Mouse (Mus musculus) kidney, postnatal 0 days (tissue): ENCODE measurements around the gene Sept9. TPM values are rescaled to one million over a fixed set of nuclear protein-coding genes. Genes with fewer than 3 reads are reported as not detected.
"Not testable (repeated sequence)": the region's sequence is repeated elsewhere in the genome, so short reads cannot be mapped to it uniquely, and the experiment has no call there.

Source experiments
- ATAC-seq: fragments of 200-750 bp; cut with Nextera tagmentation; replicated peaks from 2 replicates; pipeline ENCODE4 v1.8.0; 2017; ENCODE audit warnings: low read depth, moderate number of reproducible peaks, moderate TSS enrichment, moderate library complexity; ENCODE audit not compliant: low FRiP score
- DNase-seq: peaks from one replicate; pipeline ENCODE4 v3.0.0-alpha.2; 2016; ENCODE audit warnings: low spot score
- H3K27ac ChIP-seq: fragments of 300-500 bp; sonication (generic); 2 replicates; pipeline ENCODE4 v1.5.1; 2014; ENCODE audit warnings: mild to moderate bottlenecking
- H3K27me3 ChIP-seq: fragments of 300-500 bp; sonication (generic); 2 replicates; pipeline ENCODE4 v1.6.1; 2014; ENCODE audit warnings: low read length, mixed read lengths; ENCODE audit not compliant: insufficient read depth
- H3K36me3 ChIP-seq: fragments of 300-500 bp; sonication (generic); 2 replicates; pipeline ENCODE4 v1.6.1; 2014; ENCODE audit warnings: low read length, mixed read lengths; ENCODE audit not compliant: insufficient read depth
- H3K4me1 ChIP-seq: fragments of 300-500 bp; sonication (generic); replicated peaks from 2 replicates; pipeline ENCODE4 v1.6.1; 2014; ENCODE audit warnings: antibody characterized with exemption, low read length, mixed read lengths; ENCODE audit not compliant: insufficient read depth
- H3K4me2 ChIP-seq: fragments of 300-500 bp; sonication (generic); 2 replicates; pipeline ENCODE4 v1.6.1; 2014; ENCODE audit warnings: mild to moderate bottlenecking, low read length, moderate library complexity, mixed read lengths
- H3K4me3 ChIP-seq: fragments of 300-500 bp; sonication (generic); replicated peaks from 2 replicates; pipeline ENCODE4 v1.5.1; 2014; ENCODE audit warnings: low read depth, low read length
- H3K9ac ChIP-seq: fragments of 300-500 bp; sonication (generic); 2 replicates; pipeline ENCODE4 v1.6.1; 2014; ENCODE audit warnings: low read depth, low read length
- H3K9me3 ChIP-seq: fragments of 300-500 bp; sonication (generic); replicated peaks from 2 replicates; pipeline ENCODE4 v1.6.1; 2016; ENCODE audit warnings: low read length, inconsistent platforms, mixed read lengths
- CTCF ChIP-seq: IDR thresholded peaks from 2 replicates; pipeline ENCODE4 v1.5.1; 2016; ENCODE audit warnings: antibody characterized with exemption, low read depth, mild to moderate bottlenecking, moderate library complexity
- WGBS: fragments of 180-500 bp; shearing (Covaris S2); extraction: QIAGEN DNeasy Blood & Tissue Kit; methylation state at CpG from one replicate; pipeline ENCODE4 v1.1.7; 2014; 5-methylcytosine and 5-hydroxymethylcytosine counted together
- polyA plus RNA-seq: library from polyadenylated mRNA; unstranded; fragments of >200 nt; fragmentation: Nextera tagmentation; extraction: Ambion mirVana; gene quantifications from 2 replicates; pipeline ENCODE4 v1.2.1, GENCODE M21; 2015

Gene Sept9
- polyA plus RNA-seq, 1 experiment from 2014 or later: 71.2 TPM

DNA sequence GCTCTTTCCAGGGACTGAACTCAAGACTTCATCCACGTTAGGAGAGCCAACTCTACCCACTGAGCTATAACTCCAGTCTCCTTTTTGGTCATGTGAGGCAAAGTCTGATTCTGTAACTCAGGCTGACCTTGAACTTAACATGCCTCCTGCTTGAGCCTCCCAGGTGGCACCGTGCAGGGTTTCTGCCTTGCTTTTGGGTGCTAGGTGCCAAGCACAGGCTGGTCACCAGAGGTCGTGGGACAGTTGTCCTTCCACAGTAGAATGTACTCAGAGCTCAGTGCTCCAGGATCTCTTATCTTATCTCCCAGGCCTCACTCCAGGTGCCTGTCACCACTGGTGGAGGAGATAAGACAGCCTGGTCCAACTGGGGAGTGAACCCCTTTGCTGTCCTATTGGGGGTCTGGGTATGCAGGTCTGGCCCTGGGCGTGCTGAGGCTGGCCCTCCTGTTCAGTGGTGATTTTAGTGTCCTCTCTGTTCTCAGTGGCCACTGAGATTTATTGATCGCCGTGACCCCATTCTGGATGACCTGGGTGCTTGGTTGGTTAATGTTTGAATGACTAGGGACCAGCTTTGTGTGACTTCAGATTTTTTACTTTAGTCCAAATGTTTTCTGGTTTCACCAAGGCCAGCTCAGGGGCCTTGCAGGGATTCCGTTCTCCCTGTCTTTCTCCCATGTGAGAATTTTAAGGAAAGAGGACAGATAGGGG is 136.8 kb downstream of the Sept9 start:
- WGBS: 72% methylated on average over 7 of the region's 7 CpGs
- DNase-seq (no peak), ATAC-seq (no peak)
- H3K9ac ChIP-seq: no peak overlapping the region
- no peak for TF ChIP-seq CTCF
- no peak overlapping the region for H3K4me3 ChIP-seq
- H3K27me3 ChIP-seq: no peaks in the 10 kb centered on the region
- no peaks in the 10 kb centered on the region for H3K9me3 ChIP-seq
- no peak overlapping the region for H3K4me2 ChIP-seq
- H3K36me3 ChIP-seq: no peaks in the 10 kb centered on the region
- H3K27ac ChIP-seq: no peak overlapping the region
- peaks cover 41% of the 10 kb centered on the region for H3K4me1 ChIP-seq

DNA sequence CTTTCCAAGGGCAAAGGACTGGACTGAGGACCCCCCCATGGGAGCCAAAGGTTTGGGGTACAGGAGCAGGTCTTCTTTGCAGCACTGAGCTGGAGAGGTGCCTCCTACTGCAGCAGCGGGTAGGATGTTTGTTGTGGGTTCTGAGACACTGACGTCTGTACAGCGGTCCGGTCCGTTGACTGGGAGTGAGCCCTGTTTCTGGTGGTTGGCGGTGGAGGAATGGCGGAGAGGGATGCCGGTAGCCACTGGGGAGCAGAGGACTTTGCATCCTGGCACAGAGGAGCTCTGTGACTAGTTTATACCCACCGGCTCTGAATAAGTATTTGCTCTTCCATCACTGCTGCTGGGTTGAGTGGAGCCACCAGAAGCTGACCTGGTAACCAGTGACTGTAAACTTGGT is 138.3 kb downstream of the Sept9 start:
- WGBS: 87% methylated on average over 9 of the region's 9 CpGs
- no peaks in the 10 kb centered on the region for H3K9me3 ChIP-seq
- no peaks in the 10 kb centered on the region for H3K36me3 ChIP-seq
- no peak for TF ChIP-seq CTCF
- DNase-seq: no peak
- no peak overlapping the region for H3K4me2 ChIP-seq
- no peak overlapping the region for H3K27ac ChIP-seq
- H3K4me3 ChIP-seq: no peak overlapping the region
- no peak for ATAC-seq
- H3K27me3 ChIP-seq: no peaks in the 10 kb centered on the region
- H3K4me1 ChIP-seq: peaks cover 30% of the 10 kb centered on the region
- H3K9ac ChIP-seq: no peak overlapping the region

DNA sequence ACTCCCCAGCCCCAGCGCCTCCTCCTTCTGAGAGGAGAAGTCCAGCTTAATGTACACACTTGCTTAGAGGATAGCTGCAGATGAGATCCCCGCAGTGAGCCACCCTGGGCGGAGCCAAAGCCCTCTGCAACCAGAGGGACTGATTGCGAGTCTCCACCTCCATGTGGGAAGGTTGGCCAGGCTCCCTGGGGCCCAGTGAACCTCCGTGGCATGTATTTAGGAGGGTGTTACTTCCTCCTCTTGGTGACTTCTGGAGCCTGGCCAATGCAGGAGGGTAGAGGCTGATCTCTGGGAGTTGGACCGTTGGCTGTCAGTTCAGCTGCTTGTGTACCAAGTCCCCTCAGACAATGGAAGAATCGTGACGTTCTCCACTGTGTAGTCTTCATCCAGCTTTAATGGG is 139.0 kb downstream of the Sept9 start:
- ATAC-seq: 0 out of 2 replicates have a peak, but pooled peaks have one; percentile 8
- H3K9me3 ChIP-seq: no peaks in the 10 kb centered on the region
- no peaks in the 10 kb centered on the region for H3K27me3 ChIP-seq
- H3K4me3 ChIP-seq: no peak overlapping the region
- no peak overlapping the region for H3K9ac ChIP-seq
- no peak overlapping the region for H3K27ac ChIP-seq
- H3K4me2 ChIP-seq: no peak overlapping the region
- WGBS: 44% methylated on average over 8 of the region's 8 CpGs
- no peak for TF ChIP-seq CTCF
- peaks cover 29% of the 10 kb centered on the region for H3K4me1 ChIP-seq
- no peak for DNase-seq
- H3K36me3 ChIP-seq: no peaks in the 10 kb centered on the region

DNA sequence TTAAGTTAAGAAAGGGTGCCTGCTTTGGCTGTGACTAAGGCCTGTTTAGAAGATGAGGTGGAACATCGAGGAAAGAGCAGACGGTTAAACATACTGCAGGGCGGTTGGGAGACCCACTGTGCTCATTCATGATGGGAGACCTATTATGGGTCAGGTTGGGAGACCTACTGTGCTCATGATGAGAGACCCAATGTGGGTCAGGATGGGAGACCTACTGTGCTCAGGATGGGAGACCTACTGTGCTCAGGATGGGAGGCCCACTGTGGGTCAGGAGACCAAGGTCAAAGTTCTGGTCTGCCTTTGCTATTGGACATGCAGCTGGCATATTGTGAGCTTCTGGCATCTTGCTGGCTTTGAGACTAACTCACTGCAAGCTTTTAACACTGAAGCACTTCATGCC is 139.6 kb downstream of the Sept9 start:
- H3K4me3 ChIP-seq: no peak overlapping the region
- DNase-seq (no peak), ATAC-seq (no peak)
- H3K27me3 ChIP-seq: no peaks in the 10 kb centered on the region
- H3K9ac ChIP-seq: no peak overlapping the region
- no peak overlapping the region for H3K27ac ChIP-seq
- H3K36me3 ChIP-seq: no peaks in the 10 kb centered on the region
- TF ChIP-seq CTCF: no peak
- H3K4me1 ChIP-seq: peaks cover 29% of the 10 kb centered on the region
- H3K9me3 ChIP-seq: no peaks in the 10 kb centered on the region
- WGBS: 86% methylated on average over 3 of the region's 3 CpGs
- H3K4me2 ChIP-seq: no peak overlapping the region

DNA sequence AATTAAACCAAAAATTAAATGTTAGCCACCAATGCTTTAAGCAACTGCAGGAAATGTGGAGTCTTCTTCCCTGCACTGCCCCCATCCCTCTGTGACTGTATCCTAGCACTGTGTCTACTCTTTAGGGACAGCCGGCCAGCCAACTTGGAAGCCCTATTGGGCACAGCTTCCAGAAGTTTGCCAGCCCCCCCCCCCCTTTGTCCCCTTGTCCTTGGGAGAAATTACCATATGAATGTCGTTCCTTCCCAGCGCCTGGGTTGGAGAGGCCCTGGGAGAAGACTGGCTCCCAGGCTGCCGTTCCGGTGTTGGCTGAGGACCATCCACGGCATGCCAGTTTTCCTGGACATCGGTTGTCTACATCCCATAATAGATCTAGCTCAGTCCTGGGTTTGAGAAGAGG is 141.8 kb downstream of the Sept9 start:
- Histone ChIP-seq H3K9ac (no peak overlapping the region), H3K4me3 (no peak overlapping the region), H3K9me3 (no peaks in the 10 kb centered on the region), H3K27ac (no peak overlapping the region), H3K36me3 (no peaks in the 10 kb centered on the region), H3K27me3 (no peaks in the 10 kb centered on the region), H3K4me1 (peaks cover 38% of the 10 kb centered on the region), H3K4me2 (no peak overlapping the region)
- WGBS: 52% methylated on average over 7 of the region's 7 CpGs
- DNase-seq (no peak), ATAC-seq (no peak)
- TF ChIP-seq CTCF: no peak

DNA sequence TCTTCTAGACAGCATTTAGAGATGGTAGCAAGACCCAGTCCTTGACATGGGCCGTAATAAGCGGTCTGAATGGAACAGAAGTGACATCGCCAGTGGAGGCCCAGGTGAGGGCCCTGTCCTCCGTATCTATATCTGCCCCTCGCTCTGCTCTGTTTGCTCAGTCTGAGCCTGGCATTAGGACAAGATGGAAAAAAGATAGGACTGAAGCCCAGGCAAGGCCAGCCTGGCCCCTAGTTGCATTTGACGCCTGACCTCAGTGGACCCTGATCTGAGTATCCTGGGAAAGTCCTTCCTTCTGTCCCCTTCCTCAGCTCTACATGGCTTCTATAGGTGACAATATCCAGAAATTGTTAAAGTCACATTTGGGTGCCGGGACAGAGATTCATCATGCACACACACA is 142.6 kb downstream of the Sept9 start:
- H3K4me1 ChIP-seq: peaks cover 43% of the 10 kb centered on the region
- ATAC-seq: no peak
- no peak overlapping the region for H3K9ac ChIP-seq
- H3K36me3 ChIP-seq: no peaks in the 10 kb centered on the region
- DNase-seq: no peak
- H3K4me3 ChIP-seq: no peak overlapping the region
- H3K27me3 ChIP-seq: no peaks in the 10 kb centered on the region
- TF ChIP-seq CTCF: no peak
- 94% methylated on average over 7 of the region's 7 CpGs for WGBS
- no peak overlapping the region for H3K4me2 ChIP-seq
- no peaks in the 10 kb centered on the region for H3K9me3 ChIP-seq
- H3K27ac ChIP-seq: no peak overlapping the region

DNA sequence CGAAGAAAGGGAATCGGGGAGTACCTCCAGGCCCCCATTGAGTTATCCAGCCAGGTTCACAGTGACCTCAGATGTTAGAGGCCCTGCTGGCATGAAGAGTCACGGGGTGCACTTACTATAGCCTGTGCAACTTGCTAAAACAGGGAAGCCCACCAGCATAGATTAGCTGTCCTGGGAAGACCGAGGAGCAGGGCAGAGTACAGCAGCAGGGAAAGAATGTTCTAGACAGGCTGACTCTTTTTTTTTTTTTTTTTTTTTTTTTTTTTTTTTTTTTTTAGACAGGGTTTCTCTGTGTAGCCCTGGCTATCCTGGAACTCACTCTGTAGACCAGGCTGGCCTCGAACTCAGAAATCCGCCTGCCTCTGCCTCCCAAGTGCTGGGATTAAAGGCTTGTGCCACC is 143.0 kb downstream of the Sept9 start:
- not testable (repeated sequence) for H3K9me3 ChIP-seq, DNase-seq, H3K27me3 ChIP-seq, H3K4me3 ChIP-seq, H3K27ac ChIP-seq, H3K9ac ChIP-seq, H3K4me2 ChIP-seq, H3K36me3 ChIP-seq, ATAC-seq
- H3K4me1 ChIP-seq: peaks cover 47% of the 10 kb centered on the region
- WGBS: 94% methylated on average over 5 of the region's 6 CpGs
